Mouse (Mus musculus) retina, postnatal 7 days (tissue): Measurements from ENCODE around the gene Tmem205.

Source experiments
- DNase-seq: peaks from one replicate; pipeline ENCODE4 v3.0.0-alpha.2; 2012; ENCODE audit warnings: low read depth, low spot score

Gene Tmem205

DNA sequence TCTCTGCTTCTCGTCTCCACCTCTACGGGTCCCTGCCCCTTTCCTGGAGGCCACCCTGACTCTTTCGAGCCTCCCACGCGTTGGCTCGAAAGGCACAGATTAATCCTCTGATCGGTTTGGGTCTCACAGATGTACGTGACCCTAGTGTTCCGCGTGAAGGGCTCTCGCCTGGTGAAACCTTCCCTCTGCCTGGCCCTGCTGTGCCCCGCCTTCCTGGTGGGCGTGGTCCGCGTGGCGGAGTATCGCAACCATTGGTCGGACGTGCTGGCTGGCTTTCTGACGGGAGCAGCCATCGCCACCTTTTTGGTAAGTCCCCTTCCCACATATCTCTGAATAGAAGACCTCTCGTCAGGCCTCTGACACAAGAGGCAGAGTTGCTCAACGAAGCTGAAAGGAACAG, 16.9 kb upstream of the Tmem205 start:
- DNase-seq = no peak

DNA sequence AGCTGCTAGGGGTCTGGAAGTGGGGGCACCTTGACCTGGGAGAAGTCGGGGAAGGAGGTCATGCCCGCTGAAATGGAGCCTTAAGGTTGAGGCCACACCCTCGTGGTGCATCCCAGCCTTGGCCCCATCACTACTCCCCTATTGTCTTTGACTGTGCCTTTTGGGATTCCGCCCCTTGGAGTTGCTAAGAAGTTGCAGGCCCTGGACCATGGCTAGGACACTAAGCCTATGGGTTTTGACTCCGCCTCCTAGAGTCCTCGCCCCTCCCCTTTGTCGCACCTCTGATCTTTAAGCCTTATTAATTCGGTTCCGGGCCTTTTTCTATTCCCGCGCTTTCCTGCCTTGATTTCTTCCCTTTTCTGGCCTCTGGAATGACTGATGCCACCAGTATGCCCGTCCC, 16.3 kb upstream of the Tmem205 start:
- no peak for DNase-seq

GRCm38 (mm10) chr9:21943046-21943445, 15.7 kb upstream of the Tmem205 start:
- DNase-seq = no peak

GRCm38 (mm10) chr9:21938234-21938855, 11.0 kb upstream of the Tmem205 start:
- DNase-seq = no peak

GRCm38 (mm10) chr9:21937711-21938175, 10.4 kb upstream of the Tmem205 start:
- DNase-seq = no peak

- peak; percentile 94 for DNase-seq
Measured at GRCm38 (mm10) chr9:21936692-21937570, 9.6 kb upstream of the Tmem205 start, which contains the start of gene Plppr2. TSS of gene Plppr2 (plus strand) at chr9:21937033.

DNA sequence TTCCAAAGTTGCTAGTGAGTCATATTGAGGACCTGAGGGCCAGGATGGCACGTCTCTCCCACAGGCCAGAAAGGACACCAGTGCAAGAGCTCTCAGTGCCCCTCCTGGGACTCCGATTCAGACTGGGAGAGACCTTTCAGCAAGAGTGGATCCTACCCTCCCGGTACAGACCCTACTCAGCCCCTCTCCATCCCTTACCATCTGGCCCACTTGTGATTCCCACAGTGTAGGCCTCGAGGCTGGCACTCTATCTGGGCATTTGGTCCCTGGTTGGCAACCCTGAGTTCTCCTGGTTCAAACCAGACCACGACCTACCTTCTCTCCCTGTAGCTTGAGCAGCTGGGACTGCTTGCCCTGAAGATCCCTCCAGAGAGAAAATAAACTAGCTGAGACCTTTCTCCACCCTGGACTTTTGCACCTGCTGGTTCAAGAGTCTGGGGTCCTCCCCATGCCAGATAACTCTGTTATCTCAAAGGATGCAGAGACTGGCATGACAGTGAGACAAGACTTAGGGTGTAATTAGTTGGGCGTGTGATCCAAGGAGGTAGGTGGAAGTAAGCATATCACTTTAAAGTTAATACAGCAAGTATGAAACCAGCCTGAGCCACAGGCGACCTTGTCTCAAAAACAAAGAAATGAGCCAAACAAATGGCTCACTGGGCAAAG, 8.2 kb upstream of the Tmem205 start:
- no peak for DNase-seq

DNA sequence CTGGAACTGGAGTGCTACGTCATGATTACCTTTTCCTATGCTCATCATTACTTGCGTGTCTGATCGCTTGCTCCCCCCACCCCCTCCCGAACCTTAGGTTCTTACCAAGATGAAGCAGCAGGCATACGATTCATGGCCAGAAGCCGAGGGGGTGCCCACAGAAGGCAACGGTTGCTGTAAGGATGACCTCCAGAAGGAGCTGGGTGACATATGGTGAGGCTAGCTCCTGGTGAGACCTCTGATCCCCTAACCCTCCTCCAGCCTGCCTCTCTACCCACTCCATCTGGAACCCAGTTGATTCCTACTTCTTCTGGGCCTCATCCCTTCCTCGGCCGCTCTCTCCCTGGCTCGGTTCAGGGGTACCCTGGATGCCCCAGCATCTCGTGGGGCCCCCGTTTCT, 6.7 kb upstream of the Tmem205 start:
- DNase-seq = no peak

DNA sequence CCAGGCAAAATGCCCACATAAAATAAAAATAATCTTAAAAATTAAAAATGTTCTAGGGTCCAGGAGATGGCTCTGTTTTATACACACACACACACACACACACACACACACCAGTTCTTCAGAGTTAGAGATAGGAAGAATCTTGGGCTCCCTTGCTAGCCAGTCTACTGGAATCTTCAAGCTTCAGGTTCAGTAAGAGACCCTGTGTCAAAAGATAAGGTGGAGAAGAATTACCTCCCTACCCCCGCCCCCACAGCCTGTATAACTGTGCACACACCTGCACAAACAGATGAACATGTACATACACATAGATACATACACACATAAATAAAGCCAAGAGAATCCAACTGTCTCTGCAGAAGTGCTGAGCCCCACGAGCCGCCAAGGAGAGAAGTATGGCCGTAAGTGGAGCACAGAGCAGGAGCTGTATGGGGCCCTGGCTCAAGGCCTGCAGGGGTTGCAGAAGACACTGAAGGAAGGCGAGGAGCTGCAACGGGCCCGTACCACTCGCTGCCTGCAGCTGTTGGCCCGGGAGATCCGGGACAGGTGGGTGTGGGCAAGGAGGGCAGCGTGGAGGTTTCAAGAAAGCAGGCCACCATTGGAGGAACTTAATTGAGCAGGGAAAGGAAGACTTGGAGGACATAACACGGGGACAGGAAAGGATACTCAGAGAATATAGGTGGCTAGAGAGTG, 5.2 kb upstream of the Tmem205 start:
- no peak for DNase-seq

GRCm38 (mm10) chr9:21932006-21932405, 4.7 kb upstream of the Tmem205 start:
- DNase-seq = no peak

GRCm38 (mm10) chr9:21929208-21929607, 1.9 kb upstream of the Tmem205 start:
- DNase-seq = no peak

- no peak for DNase-seq
Measured at GRCm38 (mm10) chr9:21926784-21927183, 572 bp downstream of the Tmem205 start.

DNA sequence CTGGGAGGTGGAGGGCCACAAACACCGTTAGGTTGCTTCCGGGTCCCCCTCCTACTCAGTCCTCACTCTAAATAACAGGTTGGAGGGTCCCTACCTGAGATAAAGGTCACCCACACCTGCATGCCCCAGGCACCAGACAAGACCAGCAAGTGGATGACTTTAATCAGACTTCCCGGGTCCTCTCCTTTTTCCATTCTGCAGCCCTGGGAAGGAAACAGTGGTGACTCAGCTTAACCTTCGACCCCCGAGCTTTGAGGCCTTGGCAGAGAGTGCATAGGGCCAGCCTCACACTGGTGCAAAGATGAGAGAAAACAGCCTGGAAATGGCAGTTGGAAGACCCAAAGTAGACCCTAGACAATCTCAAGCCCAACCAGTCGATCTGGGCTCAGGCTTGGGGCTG, 1.2 kb downstream of the Tmem205 start:
- no peak for DNase-seq

DNA sequence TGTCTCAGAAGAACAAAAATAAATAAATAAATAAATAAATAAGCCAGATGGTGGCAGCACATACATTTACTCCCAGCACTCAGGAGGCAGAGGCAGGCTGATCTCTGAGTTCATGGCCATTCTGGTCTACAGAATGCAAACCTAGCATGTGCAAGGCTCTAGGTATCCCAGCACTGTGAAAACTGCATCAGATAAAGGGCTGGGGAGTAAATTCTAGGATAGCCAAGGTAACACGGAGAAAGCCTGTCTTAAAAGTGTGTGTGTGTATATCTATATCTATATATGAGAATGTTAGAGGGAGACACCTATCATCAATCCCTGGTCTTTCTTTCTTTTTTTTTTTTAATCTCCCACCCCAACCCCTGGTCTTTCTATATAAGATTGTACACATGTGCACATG, 1.9 kb downstream of the Tmem205 start:
- DNase-seq = no peak

GRCm38 (mm10) chr9:21925034-21925433, 2.3 kb downstream of the Tmem205 start:
- DNase-seq = no peak

- no peak for DNase-seq
Measured at GRCm38 (mm10) chr9:21924099-21924493, 3.3 kb downstream of the Tmem205 start.

DNA sequence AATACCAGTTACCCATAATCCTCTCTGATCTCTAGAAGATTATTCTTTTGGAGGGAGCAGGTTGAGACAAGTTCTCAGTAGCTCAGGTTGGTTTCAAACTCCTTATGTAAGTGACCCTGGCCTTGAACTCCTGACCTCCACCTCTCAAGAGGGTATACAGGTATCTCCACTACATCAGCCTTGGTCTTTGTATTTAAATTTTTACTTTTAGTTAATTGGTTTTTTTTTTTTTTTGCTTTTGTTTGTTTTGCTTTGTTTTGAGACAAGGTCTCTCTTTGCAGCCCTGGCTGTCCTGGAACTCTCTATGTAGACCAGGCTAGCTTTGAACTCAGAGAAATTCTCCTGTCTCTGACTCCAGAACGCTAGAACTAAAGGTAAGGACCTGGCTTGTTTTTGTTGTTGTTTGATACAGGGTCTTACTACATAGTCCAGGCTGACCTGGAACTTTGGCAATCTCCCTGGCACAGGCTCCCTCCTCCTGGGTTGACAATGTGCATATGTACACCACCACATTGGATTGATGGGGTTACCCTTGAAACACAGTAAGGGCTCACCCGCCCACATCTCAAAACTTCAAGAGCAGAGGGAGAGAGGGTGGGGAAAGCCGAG, 3.8 kb downstream of the Tmem205 start:
- no peak for DNase-seq

GRCm38 (mm10) chr9:21923036-21923435, 4.3 kb downstream of the Tmem205 start:
- DNase-seq = no peak

DNA sequence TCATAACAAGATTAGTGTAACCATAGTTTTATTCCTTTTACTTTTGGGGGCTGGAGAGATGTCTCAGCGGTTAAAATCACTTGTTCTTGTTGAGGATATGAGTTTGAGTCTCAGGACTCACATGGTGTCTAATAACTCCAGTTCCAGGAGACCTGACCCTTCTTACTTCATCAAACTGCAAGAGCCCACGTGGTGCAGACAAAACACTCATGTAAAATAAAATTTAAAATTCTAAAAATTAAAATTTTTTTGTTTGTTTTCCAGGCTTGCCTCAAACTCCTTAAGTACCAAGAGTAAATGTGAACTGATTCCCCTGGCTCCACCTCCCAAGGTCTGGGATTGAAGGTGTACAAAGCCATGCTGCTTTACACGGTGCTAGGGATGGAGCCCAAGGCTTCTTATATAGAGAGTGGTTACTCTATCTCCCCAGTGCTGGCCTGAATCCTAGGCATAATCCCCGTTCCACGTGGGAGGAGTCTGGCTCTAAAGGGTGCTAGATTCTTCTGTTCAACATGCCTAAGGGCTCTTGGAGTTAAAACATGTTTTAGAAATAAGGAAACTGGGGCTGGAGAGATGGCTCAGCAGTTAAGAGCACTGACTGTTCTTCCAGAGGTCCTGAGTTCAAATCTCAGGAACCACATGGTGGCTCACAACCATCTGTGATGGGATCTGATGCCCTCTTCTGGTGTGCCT, 8.5 kb downstream of the Tmem205 start:
- DNase-seq = no peak

GRCm38 (mm10) chr9:21918035-21918592, 9.2 kb downstream of the Tmem205 start, which contains the start of gene Rab3d:
TSS of gene Rab3d (minus strand) at chr9:21918192.
- peak; percentile 92 for DNase-seq
